Mouse (Mus musculus) large intestine, adult 2 months (tissue): ENCODE measurements around the gene Foxg1. TPM values are rescaled to one million over a fixed set of nuclear protein-coding genes. Genes with fewer than 3 reads are reported as not detected.

Source experiments
- DNase-seq: peaks from one replicate; pipeline ENCODE4 v3.0.0-alpha.2; 2012; ENCODE audit warnings: low read depth, low spot score
- WGBS: fragments of 180-500 bp; shearing (Covaris S2); methylation state at CpG from one replicate; pipeline ENCODE4 v1.1.7; 2018; 5-methylcytosine and 5-hydroxymethylcytosine counted together
- polyA plus RNA-seq: library from polyadenylated mRNA; depleted of rRNA; stranded (reverse); fragments of >200 nt; gene quantifications from 2 replicates; pipeline ENCODE4 v1.2.3, GENCODE M21; 2012; rRNA removed

Foxg1 gene
- polyA plus RNA-seq: not detected in 2 replicates

DNA sequence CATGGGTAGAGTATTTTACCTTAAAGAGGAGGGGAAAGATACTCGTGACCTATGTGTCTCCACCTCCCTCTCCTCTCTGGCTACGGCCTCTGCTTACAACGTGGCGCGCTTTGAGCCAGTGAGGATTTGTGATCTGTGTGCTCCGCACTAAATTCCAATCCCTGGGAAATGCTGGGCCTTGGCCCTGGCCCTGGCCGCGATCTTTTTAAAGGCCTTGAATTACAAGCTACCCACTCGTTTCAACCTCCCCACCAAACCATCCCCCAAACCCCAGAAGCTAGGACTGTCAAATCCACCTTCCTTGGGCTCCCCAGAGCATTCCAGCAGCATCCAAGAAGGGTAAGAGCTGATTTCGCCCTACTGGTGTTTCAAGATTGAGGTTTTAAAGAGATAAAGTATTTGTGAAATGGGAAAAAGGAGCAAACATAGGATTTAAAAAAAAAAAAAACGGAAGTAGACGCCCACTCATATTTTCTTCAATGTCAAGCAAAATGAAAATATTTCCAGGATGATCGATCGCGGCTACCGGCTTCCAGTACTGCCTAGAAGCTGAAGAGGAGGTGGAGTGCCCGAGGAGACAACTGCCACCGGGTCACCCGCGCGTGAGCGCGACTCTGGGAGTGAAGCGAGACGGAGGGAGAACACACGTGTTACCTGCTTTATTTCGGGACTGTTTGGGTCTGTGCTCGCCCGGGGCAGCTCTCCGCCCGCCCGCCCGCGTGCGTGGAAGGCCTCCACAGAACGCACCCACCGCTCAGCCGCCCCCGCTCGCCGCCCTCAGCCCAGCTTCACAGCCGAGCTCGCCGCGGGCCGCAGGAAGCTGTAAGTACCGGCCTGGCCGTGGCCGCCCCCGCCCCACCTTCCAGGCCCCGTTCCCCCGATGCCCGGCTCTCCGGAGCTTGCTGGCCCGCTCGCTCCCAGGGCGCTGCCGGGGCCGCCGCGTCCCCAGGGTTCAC lies at the start of gene Foxg1:
TSS of gene Foxg1 (plus strand) at position 96 of the 956 bp plus-strand sequence.
- 3% methylated on average over 60 of the region's 61 CpGs for WGBS
- DNase-seq: no peak

DNA sequence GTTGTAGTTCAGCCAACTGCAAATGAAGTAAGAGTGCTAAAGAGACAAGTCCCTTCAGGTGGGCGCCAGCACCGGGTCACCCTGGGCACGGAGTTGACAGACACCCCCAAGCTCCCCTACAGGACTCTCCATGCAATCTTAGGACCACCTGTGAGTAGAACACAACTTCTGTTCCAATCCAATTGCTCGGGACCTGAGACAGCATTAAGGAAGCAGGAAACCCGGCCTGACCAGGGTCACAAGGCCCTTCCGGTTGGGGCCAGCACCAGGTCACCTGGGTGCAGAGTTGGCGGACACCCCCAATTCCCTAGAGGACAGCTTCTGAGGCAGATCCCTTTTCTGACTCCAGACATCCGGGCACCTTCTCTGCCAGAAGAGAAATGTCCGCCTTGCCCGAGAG lies 32.8 kb upstream of the Foxg1 start:
- no peak for DNase-seq
- WGBS: 86% methylated on average over 10 of the region's 10 CpGs

DNA sequence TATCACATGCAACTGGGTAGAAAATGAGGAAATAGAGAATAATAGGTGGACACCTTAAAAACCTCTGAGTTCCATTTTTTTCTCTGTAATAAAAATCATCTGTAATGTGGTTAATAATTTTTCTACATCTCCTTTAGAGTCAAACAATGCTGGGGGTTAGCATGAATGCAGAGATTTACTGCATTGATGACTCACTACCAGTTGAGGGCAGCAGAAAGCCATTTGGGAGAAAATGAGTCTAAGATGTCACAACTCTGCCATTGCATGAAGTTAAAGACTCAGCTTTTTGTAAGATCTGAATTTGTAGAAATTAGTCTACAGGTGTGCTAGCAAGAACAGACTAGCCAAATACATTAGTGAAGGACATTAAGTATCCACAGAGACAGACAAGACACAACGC lies 13.5 kb upstream of the Foxg1 start:
- DNase-seq: no peak
- WGBS: 46% methylated on average over 1 of the region's 1 CpGs

DNA sequence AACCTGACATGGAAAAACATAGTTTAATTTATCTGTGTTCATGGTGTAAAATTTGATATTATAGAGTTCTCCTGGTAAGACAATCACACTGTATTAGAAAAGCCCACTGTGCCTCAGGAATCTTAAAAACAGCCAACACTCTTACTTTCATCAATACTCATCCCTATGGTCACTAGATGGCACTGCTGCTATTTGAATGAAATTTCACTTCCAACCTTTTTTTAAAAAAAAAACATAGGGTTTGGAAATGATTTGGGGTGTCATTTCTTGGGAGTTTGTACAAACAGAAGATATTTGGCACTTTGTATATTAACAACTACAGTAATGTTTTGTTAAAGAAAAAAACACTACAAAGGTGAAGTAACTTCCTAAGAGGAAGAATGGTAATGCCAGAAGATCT lies 10.3 kb upstream of the Foxg1 start:
- DNase-seq: no peak

DNA sequence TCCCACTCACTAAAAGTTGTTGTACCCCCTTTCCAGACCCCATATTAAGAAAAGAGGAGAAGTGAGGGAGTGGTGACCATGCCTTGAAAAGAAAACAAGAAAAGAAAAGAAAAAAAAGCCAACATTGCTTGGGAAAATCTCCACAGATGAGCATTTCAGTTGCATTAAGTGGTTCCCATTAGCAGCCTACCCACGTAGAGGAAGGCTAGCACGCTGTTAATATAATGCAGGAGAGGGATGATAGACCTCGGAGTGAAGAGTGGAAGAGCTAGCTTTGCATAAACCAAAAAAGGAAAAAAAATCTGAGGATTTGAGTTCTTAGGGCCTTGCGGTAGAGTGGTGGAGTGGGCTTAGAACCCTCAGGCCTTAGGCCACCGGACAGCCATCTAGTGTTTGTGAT lies 9.3 kb upstream of the Foxg1 start:
- 13% methylated on average over 5 of the region's 5 CpGs for WGBS
- no peak for DNase-seq

DNA sequence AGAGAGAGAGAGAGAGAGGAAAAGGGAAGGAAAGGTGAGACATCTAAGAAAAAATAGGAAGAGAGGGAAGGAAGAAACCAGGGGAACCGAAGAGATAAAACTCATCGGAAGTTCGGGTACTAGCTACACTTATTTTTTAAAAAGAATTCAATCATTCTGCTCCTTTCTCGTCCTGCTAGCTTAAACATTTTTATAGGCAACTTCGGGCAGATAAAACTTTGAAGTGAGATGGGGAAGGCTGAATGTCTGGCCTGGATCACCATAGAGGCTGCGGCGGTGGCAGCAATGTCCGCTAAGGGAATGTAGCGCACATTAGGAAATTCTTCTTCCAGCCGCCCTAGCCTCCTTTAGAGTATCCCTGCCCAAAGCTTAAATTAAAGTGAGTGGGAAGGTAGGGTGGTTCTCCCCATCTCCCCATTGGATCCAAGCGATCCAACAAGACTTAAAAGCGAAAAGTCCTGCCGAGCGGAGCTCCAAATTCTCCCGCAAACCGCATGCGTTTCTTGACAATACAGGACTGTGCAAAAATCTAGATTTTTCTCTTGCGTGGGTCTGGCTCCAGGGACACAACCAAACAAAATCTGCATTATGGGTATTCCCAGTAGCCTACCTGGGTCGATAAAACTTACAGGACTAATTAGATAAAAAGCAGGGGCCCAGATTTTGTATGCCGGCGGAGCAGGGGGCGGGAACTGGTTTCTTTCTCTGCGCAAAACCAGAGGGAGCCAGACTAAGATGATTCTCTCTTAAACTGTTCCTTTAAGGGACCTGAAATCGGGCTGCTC lies 8.4 kb upstream of the Foxg1 start:
- no peak for DNase-seq
- 6% methylated on average over 24 of the region's 24 CpGs for WGBS

DNA sequence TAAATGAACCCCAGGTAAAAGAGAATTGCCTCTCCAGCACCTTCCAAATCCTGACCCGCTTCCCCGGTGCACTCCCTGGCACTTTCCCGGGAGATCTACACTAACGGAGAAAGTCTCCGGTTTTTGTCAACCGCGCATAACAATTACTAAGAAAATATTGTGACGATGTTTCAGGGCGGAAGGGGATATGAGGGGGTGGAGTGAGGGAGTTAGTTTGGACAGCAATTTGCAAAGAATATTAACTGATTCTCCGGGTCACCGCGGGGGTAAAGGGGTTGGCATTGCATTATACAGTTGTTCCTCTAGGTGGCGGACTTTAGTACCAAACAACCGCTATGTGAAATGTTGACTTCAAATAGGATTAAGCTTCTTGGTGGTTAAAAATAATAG lies 7.9 kb upstream of the Foxg1 start:
- no peak for DNase-seq
- WGBS: 2% methylated on average over 14 of the region's 14 CpGs

DNA sequence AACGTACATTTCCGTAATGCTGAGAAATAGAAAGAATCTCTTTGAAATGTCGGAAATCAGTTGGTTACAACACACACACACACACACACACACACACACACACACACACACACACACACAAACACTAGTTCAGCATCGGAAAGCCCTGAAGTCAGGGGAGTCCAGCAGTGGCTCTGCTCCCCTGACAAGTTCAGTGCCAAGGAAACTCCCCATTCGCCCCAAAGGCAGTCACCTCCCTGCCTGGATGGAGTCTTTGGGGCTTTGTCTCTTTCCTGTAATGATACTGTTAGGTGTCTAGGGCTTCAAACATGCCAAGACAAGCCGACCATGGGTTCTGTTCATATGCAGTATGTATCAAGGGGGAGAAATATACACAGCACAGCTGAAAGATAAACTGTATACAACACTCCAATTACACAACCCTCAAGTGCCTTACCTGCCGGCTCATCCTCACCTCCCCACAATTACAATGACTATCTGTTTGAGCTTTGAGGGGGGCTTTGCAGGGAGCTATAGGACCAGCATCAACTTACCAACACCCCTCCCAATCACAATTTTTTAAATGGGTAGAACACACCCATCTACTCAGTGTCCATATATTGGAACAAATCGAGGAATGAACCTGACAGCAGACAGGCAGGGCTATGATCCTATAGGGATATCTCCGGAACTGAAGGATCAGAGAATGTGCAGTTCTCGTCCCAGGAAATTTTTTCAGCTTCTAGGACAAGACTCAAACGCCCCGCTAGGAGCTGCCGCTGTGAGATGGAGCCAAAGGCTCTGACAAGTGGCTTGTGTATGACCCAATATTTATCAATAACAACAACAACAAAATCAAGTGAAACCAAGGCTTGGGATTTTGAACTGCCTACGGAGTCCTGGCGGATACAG lies 6.8 kb upstream of the Foxg1 start:
- no peak for DNase-seq
- WGBS: 6% methylated on average over 15 of the region's 15 CpGs

DNA sequence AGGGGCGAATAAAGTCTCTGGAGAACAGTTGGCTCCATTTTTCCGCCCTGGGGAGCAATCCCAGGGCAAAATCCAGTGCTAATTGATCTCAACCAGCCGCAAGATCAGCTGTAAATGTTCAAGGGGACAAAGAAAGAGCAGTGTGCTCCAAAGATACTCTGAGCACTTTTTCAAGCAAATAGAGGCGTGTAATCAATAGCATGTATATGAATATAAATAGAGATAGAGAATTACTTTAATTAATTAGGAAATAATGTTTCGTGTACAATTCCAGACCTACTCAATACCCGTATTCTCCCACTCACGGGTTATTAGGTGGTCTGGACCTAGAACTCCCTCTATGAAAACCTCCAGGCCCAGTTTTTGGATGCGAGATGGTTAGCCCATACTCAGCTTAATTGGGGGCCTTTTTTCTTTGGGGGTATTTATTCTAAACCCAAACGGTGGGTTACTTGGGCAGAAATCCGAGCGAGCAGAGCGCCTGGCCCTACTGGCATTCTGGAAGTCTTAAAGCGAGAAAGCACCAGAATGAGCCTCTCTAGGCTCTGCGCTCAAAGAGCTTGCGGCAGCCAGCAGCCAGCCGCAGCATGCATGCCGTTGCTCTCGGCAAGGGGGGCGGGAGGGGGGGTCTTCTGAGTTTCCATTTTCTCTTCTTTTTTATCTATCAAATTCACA lies 6.0 kb upstream of the Foxg1 start:
- no peak for DNase-seq
- WGBS: 6% methylated on average over 19 of the region's 19 CpGs

DNA sequence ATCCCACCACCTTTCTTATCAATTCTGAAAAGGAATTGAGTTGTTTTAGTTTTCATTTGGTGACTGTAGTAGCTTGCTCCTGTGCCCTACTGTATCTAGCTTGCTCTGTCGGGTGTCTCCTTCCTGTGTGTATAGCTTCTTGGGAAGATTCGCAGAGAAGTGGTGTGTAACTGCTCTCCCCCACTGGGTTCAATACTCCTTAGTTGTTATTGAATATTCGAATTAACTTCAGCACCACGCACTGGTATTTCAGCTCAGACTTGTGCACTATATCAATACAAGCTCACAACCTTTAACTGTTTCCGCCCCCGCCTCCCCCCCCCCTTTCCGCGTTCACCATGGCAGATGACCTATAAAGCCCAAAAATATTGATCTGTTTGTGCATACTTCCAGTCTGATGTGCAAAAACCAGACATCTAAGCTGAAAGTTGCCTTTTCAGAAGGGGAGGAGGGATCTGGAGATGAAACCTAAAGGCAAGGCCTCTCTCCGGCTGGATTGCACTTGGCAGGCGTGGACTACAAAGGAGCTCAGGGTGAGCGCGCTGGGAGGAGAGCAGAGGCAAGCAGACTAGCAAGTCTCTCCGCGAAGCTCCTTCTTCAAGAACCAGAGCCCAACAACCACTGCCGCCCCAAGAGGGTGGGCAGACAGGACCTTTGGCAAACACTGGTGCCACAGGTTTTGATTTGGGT lies 5.0 kb upstream of the Foxg1 start:
- 4% methylated on average over 15 of the region's 15 CpGs for WGBS
- DNase-seq: no peak

DNA sequence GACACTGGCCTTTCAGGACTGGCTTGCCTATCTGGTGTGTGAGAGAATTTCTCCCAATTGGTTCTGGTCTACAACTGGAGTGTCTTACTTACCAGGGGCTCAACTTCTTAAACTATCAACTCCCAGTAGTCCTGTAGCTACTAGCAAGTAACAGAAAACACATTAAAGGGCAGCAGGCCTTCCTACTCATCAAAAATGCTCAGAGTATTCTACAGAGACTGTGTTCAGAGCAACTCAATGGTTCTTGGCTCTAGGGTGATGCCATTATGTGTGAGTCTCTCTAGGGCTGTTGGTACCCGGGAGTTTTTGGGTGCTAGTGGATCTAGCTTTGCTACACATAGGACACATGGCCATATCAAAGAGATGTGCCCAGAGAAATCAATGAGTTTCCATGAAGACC lies 3.5 kb upstream of the Foxg1 start:
- WGBS: 0% methylated on average over 1 of the region's 1 CpGs

DNA sequence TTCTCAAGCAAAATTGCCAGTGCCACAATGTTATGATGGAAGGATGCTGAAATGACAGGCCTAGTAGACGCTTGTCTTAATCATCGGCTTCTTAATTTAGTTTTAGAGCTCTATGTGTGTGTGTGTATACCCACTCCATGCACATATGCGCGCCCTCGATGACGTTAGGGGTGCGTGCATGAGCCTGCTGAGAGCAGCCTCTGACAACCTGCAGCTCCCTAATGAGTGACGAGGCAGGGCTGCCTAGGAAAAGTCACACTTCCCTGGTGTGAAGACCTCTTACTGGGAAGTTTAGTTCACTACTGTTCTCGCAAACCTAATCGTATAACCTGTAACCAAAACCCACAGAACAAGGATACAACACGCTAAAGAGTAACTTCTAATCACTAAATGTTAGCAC lies 3.0 kb upstream of the Foxg1 start:
- DNase-seq: no peak
- WGBS: 8% methylated on average over 11 of the region's 11 CpGs

More for the DNA sequence above, 3.5 kb upstream of the Foxg1 start:
- no peak for DNase-seq

DNA sequence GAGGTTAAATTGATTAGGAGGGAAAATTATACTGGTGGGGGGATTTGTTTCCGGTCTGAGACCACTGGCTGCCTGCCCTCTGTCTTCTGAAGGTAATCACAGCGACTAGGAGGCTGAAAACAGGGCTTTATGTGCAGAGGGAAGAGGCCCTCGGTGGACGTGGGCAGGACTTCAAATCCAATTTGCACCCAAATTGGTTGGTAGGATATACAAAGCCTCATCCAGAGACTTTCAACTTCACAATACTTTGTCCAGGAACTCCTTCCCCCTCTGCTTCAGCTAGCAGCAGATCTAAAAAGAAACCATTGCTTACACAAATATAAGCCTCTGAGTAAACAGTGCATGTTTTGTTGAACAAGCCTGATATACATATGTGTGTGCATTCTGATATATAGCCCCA lies 2.0 kb upstream of the Foxg1 start:
- WGBS: 5% methylated on average over 4 of the region's 4 CpGs
- no peak for DNase-seq

DNA sequence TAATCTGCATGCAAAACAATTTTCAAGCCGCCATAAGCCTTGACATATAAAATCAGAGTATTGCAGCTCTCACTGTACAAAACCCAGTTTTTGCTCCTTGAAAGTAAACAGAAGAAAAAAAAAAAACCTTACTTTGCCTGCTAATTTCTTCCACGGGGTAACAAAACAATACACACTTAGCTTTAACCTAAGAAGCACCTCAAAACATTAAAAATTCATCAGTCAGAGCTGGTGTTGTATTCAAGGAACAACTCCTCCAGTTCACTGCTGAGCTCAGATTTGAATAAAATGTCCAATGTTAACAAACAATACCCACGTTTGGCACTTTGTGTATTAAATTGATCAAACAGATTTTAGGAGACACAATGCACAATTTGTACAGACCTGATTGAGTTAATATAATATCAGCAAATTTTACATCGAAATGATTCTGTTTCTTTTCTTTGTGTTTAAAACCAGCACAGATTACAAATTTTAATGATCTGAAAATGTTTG lies 1.4 kb upstream of the Foxg1 start:
- 7% methylated on average over 4 of the region's 4 CpGs for WGBS
- DNase-seq: no peak

DNA sequence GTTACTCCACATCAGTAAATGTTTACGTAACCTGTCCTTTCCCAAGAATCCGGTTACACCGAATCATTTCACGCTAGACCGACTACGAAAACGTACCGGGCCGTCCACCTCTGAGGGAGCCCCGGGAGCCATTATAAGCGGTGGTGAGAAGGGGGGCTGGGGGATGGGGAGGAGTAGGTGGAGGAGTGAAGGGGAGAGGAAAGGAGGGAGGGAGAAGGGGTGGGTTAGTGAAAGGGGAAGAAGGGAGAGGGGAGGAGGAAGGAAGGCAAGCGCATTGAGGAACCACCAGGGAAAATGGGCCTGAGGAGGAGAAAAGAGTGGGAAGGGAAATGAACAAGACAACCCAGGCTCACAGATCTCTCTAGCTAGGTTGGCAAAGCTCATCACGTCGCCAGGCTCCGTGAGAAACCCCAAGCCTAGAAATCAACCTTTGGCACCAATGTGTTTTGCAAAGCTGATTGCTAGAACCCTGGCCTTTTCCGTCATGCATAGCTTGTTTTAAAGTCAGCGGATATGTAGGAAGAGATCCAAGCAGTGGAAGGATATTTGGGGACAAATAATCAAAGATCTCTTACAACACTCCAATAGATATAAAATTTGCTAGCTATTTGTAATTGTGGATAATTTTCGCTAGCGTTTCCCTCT lies 617 bp upstream of the Foxg1 start:
- DNase-seq: no peak
- WGBS: 5% methylated on average over 19 of the region's 19 CpGs

DNA sequence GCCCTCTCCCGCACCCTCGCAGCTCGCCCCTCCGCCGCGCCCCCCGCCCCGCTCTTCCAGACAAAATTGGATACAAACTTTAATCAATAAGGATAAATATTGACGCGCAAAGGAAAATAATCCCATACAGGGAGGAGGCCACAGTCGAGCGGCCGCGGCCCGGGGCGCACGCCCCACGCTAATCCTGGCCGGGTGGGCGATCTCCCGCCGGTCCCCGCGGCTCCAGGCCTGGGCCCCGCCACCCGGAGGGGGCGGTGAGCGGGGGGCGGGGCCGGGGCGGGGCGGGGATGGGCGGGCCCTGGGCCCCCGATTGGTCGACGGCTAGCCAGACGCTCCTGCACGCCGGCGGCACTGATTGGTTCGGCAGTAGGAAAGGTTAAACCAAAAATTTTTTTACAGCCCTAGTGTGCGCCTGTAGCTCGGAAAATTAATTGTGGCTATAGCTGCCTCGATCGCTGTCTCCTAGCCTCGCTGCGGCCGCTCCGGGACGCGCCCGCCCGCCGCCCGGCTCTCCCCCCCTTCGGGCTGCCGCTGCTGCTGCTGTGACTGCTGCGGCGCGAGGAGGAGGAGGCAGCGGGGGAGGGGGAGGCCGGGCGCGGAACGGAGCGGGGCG lies 1.2 kb downstream of the Foxg1 start:
- WGBS: 4% methylated on average over 56 of the region's 67 CpGs
- no peak for DNase-seq

DNA sequence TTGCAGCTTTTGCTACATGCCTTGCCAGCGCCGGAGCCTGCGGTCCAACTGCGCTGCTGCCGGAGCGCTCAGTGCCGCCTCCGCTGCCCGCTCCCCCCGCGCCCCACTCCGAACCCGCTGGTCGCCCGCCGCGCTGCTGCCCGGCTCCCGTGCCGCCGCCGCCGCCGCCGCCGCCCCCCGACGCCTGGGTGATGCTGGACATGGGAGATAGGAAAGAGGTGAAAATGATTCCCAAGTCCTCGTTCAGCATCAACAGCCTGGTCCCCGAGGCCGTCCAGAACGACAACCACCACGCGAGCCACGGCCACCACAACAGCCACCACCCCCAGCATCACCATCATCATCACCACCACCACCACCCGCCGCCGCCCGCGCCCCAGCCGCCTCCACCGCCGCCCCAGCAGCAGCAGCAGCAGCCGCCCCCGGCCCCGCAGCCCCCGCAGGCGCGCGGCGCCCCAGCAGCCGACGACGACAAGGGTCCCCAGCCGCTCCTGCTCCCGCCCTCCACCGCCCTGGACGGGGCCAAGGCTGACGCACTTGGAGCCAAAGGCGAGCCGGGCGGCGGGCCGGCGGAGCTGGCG lies 1.9 kb downstream of the Foxg1 start:
- 5% methylated on average over 63 of the region's 66 CpGs for WGBS
- no peak for DNase-seq
